Mouse (Mus musculus) ZHBTc4 (cell line): Measurements from ENCODE around the gene Trib3.
A peak's percentile ranks its signal among the peaks of the same experiment; 100 is the strongest.

ENCODE experiments used
- DNase-seq: peaks from one replicate; pipeline ENCODE4 v3.0.0-alpha.2; 2011; ENCODE audit warnings: low read depth, low spot score

Gene Trib3

DNA sequence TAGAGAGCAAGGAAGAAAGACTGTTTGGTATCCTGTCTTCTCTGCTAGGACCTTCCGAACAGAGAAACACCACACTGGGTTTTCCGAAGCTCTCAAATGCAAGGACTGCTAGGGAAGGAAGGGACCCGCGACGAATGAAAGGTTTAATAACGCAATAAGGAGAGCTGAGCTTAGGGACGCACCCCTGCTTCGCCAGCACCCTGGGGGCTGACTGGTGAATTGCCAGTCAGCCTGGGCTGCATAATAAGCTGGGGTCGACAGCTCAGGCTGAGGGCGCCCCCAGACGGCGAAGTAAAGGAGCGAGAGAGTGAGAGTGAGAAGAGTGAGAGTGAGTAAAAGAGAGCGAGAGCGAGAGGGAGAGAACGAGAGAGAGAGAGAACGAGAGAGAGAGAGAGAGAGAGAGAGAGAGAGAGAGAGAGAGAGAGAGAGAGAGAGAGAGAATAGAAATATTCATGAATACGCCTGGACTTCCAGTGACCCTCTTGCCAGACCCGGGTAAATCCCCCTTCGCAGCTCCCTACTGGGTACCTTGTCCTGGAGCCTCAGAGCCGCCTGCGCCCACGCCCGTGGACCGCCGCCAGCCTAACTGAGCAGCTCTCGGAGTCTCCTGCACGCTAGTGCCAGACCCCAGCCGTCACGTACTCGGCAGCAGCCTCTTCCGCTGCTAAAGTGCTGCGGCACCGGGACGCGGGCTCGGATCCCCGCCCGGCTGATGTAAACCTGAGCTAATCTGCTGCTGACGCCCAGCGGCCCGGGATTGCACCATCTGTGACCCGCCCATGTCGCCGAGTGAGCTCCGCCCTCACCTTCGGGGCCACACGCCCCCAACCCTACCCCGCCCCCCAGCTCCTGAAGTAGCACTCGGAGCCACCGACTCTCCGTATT lies at the start of gene Trib3:
Trib3 (minus strand) TSS at position 704 of the 885 bp plus-strand sequence.
- DNase-seq: peak; percentile 95

DNA sequence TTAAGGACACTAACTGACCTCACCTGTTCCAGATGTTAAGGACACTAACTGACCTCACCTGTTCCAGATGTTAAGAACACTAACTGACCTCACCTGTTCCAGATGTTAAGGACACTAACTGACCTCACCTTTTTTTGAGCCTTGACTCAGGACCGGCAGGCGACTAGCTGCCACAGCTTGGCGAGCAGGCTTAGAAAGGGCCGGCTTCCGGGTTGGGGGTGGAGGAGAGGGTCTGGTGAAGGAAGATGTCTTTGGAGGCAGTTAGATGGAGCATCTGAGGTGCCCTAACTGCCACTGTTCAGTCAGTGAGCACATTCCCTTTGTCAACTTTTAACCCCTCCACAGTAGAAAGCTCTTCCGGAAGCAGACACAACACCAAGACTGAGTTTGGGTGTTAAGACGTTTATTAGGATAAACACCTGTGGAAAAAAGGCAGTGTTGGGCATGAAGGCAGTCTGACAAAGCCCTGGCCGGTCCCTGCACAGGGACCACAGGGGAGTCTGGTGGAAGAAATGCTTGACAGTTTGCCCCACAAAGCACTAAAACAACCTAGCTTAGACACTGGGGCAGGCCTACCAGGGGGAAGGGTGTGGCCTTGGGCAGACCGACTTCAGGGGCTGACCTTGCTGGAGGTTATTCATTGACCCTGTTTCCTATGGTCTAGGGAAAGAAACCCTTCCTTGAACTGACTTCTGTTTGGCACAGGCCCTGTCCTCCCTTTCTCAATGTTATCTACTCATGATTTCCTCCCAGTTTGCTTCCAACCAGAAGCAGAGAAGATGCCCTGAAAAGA lies 49.6 kb upstream of the Trib3 start:
- peak; percentile 44 for DNase-seq

DNA sequence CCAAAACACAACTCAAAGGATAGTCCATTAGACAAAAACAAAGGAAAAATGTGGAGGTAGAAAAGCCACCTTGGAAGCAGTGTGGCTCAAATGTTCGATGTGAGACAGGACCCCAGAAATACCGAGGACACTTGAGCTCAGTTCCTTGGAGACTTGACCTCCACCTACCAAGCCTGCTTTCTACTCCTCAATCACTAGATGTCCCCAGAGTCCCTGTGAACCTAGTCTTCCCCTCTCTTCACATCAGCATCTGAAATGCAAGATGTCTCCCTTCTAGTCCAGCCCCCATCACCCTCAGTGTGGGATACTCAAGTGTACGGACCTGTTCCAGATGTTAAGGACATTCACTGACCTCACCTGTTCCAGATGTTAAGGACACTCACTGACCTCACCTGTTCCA lies 49.0 kb upstream of the Trib3 start:
- DNase-seq: peak; percentile 84

DNA sequence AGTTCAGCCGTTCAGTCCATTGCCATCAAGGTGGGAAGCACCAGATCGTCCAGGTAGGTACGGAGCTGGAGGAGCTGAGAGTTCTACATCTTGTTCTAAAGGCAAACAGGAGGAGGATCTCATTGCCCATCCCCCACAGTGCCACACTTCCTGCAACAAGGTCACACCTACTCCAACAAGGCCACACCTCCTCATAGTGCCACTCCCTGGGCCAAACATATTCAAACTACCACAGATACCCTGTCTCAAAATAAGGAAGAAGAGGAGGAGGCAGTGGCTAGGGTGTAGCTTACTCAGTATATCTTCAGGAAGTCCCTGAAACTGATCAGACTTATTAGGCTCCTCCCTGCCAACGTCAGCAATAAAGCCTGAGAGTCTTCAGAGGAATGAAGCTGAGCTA lies 40.4 kb upstream of the Trib3 start:
- DNase-seq: peak; percentile 65

DNA sequence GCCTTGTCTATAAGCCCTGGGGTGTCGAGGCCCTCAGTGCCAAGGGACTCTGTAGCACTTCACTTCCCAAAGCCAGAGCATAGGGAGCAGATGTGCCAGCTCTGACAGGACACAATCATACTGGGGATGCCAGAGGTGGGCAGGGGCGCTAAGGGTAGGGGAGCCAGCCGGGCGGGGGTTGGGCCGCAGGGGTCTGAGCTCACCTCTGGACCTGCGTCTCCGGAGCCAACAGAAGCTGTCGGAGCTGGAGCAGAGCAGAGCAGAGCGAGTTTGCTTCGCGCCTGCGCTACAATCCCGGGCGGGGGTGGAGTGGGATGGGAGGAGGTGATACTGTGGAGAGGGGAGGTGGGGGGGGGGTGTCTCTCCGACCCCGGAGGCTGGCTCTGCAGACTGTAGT lies 32.5 kb upstream of the Trib3 start, which contains the start of gene Nrsn2:
Nrsn2 (minus strand) TSS at position 294 of the 397 bp plus-strand sequence.
- no peak for DNase-seq

DNA sequence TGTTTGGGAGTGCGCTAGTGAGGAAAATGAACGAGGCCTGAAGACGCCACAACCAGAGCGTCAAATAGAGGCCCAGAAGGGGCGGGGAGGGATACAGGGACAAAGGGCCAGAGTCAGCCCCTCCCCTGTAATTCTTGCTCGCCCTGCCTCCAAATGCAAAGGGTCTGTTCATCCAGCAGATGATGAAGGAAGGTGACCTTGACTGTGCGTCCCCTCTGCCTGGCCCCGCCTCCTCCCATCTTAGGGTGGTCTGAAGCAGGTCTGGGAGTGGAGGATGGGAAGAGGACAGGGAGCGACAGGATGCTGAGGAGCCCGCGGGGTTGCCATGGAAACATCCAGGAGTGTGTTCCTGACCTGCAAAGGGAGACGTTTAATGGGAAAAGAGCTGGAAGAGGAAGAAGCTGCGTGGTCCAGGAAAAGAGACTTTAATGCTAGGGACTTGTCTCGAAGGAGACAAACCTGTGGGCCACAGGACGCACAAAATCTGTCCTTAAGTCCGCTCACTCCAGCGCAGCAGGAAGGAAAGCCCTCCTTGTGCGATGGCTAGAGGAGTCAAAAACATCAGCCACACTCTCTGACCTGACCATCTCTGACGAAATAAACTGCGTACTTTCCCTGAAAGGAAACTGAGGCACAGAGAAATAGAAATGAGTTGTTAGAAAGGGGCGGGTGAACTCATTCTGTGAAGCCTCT lies 32.0 kb upstream of the Trib3 start:
- peak; percentile 87 for DNase-seq

DNA sequence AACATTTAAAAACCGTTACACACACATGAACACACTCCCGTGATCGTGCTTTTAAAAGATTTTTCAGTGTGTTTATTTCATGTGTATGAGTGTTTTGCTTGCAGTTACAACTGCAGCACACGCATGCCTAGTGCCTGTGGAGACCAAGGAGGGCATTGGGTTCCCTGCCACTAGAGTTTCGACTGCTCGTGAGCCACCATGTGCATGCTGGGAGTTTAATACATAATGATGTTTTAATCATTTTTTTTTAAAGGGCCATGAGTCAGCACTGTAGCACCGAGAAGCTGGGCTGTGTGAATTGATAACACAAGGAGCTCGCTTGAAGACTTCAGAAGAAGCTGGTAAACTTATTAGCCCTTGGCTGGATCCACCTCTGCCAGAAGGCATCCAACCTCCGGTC lies 29.7 kb upstream of the Trib3 start:
- DNase-seq: no peak

DNA sequence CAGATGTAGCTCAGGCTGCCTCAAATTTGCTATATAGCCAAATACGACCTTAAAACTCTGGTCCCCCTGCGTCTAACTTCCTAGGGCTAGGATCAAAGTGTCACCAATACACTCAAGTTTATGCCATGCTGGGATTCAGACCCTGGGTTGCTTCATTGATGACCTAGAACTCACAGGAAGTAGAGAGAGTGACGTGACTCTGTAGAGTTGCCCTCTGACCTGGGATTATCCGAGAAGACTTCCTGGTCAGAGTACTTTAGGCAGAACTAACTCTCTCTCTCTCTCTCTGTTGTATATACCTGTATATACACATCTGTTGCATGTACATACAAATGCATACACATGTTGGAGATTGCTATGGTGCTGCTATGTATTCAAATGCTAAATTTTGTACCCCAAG lies 28.8 kb upstream of the Trib3 start:
- no peak for DNase-seq

DNA sequence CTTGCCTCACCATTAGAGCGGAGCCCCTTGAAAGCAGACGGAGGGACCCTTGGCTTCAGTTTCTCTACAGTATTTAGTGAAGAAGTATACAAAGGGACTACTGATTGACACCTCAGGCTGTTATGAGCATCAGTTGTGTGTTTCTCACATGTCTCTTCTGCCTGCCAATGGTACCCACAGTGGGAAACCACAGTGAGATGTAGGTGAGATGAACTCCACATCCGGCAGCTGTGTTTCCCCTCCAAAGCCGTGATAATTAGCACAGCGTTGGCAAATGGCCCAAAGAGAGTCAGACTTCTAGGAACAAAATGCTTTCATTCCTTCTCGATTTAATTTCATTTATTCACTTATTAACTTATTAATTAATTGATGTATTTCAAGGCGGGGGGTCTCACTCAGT lies 28.3 kb upstream of the Trib3 start:
- no peak for DNase-seq

DNA sequence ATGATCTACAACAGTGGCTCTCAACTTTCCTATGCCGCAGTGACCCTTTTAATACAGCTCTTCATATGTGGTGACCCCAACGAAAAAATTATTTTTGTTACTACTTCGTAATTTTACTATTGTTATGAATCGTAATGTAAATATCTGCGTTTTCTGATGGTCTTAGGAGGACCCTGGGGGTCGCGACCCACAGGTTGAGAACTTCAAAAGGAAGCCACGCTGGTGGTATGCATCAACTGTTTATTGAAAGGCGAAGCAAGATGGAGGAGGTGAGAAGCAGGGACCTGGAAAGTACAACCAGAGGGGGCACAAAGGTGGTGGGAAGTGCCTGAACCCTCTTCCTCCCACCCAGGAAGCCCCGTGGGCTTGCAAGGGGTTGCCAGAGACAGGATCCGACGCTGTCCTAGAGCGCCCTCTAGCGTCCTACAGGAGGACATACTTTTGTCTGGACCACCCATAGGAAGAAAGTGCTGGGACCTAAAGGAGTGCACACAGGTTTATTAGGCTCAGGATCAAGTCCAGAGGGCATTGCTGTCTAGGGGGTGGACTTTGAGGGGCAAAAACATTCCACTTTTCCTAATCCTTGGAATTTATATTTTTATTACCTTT lies 24.8 kb upstream of the Trib3 start:
- DNase-seq: peak; percentile 93

DNA sequence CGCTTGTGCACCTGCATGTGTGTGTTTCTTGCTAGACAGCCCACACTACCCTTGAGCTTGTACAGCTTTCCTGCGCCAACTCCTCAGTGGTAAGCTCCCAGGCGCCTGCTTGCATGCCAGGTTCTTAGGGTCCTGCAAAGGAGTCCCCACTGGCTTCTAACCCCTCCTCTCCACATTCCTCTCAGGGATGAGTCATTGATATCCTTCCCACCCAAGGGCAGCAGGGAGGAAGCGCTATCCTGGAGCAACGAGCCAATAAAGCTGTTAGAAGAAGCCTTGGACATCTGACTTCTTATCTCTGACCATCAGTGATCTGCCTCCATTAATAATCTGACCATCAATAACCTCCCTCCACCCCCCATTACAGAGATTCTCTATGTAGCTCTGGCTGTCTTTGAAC lies 24.1 kb upstream of the Trib3 start:
- DNase-seq: no peak

DNA sequence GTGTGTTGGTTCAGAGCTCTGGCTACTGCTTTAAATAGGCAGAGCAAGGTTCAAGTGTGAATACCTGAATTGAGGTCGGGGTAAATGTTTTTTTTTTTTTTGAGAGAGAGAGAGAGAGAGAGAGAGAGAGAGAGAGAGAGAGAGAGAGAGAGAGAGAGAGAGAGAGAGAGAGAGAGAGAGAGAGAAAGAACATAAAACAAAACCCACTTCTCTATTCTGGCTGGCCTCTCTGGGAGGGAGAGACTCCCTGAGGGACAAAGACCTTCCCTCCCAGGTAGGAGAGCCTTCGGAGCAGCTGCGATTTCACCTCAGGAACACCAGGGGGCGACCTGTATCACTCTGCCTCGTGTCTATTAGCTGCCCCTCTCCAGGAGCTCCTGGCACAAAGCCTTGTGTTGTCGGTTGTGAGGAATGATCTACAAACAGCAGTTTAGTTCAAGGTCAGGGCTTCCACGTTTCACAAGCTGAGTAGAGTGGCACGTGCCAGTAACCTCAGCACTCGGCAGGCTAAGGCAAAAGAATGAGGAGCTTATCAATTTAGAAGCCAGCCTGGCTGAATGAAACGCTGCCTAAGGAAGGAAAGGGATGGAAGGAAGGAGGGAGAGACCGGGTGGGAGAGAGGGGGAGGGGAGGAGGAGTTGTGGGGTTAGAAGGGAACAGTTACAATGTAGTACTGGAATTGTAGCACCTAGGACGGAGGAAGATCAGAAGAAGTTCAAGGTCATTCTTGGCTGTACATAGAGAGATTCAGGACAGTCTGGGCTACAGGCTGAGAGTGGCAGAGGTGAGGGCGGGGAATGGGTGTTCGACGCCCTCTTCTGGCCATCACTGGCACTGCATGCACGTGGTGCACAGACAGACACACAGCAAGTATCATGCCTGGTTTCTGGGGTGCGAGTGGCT lies 19.7 kb upstream of the Trib3 start:
- DNase-seq: peak; percentile 93

DNA sequence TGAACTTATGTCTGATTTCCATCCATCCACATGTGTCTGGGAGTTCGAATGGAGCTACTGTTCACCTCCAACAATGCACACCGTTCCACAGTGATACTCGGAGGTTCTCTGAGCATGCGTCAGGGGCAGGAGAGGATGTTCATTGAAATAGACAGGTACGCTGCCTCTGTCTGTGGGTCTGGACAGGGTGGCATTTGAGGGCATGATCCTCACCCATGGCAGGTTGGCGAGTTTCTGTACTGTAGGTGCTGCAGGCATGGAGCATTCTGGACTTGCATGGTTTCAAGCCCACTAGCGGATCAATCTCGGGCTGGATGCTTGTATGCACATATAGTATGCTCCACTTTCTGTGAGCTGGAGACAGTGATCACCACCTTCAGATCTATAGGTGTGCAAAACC lies 17.4 kb upstream of the Trib3 start:
- no peak for DNase-seq

DNA sequence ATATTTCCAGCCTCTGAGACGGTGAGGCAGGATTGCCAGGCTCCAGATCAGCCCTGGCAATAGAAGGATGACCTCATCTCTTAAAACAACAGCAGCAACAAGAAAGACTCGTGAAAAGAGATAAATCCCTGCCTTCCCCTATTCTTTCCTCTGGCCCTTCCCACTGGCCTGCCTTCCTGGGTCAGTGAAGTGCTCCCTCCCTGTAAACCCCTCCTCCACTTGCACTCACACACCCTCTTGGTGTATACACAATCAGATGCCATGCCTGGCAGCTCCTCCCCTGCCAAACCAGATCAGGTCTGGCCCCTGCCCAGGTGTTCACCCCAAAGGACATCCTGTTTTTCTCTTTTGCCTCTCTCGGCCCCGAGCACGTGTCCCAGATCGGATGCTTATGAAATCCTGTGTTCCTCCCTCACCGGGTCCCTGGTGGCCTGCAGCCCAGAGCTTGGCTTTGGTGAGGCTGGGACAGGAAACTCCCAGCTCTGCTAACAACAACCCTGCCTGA lies 16.5 kb upstream of the Trib3 start:
- no peak for DNase-seq

DNA sequence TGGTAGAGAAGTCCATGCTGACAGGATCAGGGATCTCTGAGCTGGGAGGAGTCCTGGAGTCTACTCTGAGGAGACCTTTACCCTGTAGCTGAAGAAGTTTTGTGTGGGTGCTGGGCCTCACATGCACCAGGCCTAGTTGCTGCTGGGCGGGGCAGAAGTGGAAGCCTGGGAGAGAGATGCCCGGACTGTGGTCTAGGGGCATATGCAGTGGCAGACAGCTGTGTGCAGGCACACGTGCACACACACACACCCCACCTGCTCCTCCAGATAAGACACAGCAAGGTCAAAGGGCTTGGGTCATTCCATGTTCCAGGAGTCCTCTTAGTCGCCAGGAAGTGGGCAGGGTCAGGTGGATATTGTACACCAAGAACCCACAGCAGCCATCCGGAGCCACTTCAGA lies 15.8 kb upstream of the Trib3 start:
- no peak for DNase-seq

DNA sequence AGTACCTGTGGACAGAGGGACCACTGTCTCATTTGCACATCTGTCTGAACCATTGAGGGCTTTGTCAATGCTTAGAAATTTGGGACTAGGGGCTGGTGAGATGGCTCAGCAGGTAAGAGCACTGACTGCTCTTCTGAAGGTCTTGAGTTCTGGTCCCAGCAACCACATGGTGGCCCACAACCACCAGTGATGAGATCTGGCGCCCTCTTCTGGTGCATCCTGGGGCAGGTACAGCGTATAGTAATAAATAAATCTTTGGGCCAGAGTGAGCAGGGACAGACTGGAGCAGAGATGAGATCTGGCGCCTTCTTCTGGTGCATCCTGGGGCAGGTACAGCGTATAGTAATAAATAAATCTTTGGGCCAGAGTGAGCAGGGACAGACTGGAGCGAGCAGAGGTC lies 15.1 kb upstream of the Trib3 start:
- DNase-seq: peak; percentile 74

DNA sequence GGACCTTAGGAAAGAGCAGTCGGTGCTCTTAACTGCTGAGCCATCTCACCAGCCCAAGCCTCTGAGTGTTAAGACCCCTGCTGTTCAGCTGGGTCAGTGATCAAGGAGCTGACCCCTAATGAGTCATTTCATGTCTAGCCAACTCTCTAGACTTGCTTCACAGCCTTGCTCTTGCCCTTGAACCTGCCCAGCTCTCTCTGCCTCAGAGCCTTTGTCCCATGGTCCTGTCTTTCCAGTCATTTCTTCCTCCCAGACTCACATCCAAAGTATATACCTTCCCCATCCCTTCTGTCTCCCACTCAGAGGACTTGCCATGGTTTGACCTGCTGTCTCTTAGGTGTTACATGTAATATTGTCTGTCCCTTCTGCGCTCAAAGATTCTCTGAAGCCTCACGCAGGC lies 13.4 kb upstream of the Trib3 start:
- DNase-seq: no peak

DNA sequence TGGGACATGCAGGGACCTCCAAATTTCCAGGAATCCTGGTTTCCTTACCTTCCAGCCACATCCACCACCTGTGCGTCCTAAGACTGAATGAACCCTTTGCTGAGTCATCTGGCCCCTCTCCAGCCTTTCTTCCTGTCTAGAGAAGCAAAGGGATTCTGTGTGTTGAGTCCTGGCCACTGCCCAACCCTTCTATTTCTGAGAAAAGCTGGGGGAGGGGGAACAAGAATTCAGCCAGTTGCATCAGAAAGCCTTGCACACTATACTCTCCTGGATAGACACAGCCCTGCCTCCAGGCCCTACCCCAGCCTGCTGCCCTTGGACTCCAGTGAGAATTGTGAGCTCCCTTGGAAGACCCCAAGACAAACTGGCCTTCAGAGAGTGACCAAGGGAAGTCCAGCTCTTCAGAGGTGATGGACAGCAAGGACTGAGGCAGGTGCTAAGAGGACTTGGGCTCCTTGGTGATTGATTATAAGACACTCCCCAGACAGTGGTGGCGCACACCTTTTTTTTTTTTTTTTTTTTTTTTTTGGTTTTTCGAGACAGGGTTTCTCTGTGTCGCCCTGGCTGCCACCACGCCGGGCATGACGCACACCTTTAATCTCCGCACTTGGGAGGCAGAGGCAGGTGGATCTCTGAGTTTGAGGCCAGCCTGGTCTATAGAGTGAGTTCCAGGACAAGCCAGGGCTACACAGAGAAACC lies 6.2 kb upstream of the Trib3 start:
- DNase-seq: peak; percentile 93

DNA sequence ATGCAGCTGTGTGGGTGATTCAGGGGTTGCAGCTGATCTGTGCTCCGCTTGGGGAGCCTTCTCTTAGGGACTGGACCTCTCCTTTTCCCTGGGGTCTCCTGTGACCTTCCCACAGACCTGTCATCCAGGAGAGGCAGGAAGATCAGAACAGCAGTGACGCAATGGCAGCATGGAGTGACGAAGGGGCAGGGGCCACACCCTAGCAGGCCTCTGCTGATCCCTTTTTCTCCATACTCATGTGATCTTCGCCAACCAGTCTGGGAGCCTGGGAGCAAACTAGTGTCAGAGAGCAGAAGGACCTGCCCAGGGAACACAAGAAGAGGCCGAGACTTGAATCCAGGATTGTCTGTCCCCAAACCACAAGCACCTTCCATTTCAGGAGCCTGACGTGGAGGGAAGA lies 5.4 kb upstream of the Trib3 start:
- peak; percentile 80 for DNase-seq

DNA sequence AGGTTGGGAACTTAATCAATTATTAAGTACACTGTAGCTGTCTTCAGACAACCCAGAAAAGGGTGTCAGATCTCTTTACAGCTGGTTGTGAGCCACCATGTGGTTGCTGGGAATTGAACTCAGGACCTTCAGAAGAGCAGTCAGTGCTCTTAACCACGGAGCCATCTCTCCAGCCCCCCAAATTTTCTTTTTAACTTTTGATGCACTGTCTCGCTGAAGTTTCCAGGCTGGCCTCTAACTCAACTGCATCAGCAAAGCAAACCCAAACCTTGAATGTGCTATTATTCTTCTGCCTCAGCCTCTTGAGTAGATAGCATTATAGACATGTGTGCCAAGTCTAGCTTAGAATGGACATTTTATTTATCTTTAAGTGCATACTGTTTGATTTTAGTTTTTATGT lies 3.9 kb upstream of the Trib3 start:
- no peak for DNase-seq
